Mouse (Mus musculus) fat pad, adult 2 months (tissue): Measurements from ENCODE around the gene Neurl3.

ENCODE experiments used
- DNase-seq: peaks from one replicate; pipeline ENCODE4 v3.0.0-alpha.2; 2011; ENCODE audit warnings: low read depth, low spot score; ENCODE audit errors: extremely low read depth

The Neurl3 gene

DNA sequence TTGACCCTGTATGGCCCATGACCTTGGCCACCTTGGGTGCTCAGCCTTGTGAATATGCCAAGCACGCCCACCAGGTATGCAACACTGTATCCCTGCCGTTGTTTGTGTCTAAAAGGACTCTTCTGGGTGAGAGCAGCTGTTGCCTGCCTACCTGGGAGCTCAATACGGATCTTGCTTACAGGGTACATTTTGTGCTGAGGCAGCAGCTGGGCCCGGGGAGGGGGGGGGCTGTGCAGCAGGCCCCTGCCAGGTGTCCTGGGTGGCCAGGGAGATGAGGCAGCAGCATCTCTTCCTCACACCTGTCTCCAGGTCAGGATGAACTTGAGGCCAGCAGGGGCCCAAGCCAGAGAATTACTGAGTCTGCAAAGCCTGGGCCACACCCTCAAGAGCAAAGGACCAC is 23.6 kb upstream of the Neurl3 start:
- DNase-seq, result no peak

DNA sequence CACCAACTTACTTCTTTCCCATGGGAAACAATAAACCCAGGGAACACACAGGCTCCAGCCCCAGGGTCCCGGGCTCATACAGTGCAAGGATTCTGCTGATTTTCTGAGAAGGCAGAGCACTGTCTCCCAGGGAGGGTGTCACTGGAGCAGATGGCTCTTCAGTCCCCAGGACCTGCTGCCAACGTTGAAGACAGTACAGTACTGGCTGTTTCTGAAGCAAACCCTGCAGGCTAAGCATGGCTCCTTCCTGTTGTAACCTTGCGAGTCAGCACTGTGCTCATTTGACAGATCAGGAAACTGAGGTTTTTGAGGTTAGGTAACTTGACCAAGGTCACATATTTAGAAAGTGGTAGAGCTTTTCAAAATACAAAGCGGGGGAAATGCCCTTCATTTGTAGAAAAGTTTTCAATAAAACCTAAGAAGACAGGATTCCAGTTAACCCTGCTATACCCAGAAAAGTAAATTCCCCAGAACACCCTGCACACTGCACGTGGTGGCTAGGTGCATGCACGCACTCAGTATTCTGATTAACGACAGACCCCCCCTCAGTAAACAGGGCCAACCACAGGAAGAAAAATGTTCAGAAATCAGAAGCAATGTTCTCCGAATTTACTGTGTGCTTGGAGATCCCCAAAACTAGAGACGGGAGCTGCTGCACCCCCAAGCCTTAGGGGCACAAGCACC is 22.1 kb upstream of the Neurl3 start:
- DNase-seq, result no peak

DNA sequence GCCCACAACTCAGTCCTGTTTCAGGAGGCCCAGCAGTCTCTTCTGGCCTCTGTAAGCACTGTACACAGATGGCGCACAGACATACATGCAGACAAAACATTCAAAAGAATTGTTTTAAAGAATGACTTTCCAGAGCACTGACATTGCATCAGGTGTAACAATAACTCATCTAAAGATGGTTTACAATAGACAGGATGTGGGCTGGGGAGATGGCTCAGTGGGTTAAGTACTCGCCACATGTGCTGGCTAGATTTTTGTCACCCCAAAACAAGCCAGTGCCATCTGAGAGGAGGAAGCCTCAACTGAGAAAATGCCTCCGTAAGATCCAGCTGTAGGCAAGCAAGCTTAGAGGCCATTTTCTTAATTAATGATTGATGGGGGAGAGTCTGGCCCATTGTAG is 19.9 kb upstream of the Neurl3 start:
- no peak for DNase-seq

DNA sequence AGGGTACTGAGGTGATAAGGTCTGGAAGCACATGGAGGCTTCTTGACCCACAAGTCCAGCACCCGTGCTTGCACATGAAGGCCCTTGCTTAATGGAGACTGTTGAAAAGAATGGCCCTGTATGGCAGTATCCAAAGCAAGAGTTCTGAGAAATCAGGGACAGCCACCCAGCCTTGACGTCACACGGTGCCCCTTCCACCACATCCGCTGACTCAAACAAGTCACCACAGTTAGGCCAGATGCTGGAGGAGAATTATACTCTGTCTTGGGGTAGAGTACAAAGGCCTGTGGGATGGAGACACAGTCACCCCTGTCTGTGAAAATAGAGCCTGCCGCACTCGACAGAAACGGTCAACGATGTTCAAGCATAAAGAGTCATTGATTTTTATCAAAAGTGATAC is 19.0 kb upstream of the Neurl3 start:
- no peak for DNase-seq

DNA sequence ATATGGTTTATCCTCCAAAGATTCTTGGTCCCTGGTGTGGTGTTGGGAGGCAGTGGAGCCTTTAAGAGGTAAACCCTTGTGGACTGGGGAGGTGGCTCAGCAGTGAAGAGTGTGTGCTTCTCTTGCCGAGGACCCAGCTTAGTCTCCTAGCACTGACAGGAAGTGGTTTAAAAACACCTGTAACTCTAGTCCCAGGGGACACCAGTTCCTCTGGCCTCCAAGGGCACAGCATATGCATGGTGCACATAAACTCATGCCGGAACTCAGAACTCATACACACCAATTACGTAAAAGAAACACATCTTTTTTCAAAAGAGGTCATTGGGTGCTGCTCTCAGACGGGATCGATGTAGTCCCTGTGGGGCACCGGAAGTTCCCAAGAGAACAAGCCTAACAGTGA is 7.4 kb upstream of the Neurl3 start:
- no peak for DNase-seq

DNA sequence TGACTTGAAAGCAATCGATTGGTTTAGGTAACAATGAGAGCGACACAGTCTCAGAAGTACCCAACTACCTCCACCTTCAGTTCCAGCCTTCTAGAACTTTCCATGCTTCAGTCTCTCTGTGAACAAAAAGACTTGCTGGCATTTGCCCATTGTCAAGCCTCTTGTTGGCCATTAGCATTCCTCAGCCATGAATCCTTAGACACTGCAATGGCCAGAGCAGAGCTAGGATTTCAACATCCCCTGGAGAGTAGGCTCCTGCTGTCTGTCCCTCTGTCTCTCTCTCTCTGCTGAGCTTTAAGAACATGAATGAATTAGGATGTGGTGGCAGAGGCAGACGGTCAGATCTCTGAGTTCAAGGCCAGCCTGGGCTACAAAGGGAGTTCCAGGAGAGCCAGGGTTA is 6.5 kb upstream of the Neurl3 start:
- DNase-seq, result no peak

DNA sequence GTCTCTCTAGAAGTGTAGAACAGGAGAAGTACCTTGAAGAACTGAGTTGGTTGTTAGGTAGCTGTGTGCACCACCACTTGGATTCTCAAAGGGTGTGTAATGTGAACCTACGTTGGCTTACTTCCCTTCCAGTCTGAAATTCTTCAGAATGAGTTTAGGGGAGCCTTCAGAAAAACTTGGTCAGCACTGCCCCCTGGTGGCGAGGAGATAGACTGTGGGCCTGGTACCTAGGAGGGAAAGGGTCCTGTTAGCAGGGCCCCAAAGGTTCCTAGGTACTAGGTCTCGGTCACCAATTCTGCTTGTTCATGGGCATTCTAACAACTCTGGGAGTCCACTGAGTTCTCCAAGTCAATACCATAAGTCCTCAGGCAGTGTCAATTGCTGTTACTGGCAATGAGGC is 4.7 kb upstream of the Neurl3 start:
- DNase-seq, result no peak

DNA sequence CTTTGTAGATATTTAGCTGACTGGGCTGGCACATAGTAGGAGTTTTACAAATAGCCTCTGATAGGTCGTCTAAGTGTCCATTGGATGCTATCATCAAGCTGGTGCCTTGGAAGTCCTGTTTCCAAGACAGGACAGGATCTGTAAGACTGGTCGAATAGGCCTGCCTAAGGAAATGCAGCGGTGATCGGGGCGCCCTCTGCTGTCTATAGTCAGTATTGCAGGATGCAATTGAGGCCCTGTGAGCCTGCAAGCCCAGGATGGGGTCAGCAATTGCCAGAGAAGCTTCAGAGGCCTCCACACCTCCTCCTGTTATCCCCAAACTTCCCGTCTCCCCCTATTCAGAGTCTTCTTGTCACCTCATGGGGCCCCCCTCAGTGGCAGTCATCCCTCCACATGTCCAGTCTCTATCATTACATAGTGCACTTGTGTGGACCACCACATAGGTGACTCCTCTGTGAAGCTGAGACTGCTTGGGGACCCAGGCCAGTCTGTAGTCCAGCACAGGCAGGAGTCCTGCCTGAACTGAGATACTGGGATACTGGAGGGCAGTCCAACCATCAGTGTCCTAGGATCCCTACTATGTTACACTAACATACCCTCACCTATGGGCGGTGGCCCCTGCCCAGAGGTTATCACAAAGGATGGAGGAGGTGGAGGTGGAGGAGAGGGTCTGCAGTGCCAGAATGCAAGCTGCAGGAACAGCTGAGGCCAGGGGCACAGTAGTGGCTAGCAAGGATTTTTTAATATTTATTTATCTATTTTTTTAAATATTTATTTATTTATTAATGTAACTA is 3.0 kb upstream of the Neurl3 start:
- DNase-seq, result no peak

DNA sequence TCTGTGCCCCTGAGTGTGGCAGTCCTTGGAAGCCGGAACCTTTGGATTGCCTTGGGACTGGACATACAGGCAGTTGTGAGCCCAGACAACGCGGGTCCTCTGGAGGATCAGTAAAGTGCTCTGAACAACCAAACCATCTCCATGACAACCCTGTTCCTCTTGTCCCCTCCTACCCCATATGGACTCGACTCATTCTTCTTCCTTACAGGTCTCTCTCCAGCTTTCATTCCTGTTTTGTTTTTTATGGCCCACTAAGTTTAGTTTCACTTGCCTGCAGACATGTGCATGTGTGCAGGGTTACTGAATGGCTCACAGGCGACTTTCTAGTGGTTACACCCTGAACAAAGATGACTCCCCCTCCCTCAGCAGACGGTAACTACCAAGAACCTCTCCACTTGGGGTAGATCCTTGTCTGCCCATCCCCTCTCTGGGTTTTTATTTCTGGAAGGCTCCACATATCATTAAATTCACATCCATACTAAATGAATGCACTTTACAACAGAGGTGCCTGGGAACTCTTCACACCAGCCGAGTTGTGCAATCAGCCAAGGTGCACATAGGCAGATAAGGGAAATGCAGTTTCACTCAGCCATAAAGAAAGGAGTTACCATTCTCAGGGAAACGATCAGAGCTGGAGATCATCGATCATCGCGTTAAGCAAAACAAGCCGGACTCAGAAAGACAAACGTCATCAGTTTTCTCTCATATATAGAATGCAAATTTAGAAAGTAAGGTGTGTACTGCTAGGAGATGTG is 1.3 kb upstream of the Neurl3 start:
- no peak for DNase-seq

DNA sequence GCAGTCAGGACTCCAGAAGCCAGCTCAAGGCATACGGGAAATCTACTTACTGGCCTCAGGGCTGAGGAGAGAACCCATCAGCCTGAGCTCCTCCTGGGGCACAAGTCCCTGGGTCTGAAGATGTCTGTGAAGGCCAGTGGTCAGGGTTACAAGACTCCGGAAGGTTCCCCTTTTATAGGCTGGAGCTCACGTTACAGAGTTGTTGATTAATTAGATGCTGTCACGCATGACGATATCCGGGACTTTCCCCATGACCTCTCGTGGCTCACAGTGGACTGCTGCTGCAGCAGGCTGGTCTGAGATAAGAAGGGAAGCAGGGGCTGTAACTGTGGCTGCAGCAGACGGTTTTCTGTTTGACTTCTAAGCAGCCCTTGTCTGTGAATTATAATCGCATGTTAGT is 1.2 kb downstream of the Neurl3 start:
- DNase-seq, result no peak

DNA sequence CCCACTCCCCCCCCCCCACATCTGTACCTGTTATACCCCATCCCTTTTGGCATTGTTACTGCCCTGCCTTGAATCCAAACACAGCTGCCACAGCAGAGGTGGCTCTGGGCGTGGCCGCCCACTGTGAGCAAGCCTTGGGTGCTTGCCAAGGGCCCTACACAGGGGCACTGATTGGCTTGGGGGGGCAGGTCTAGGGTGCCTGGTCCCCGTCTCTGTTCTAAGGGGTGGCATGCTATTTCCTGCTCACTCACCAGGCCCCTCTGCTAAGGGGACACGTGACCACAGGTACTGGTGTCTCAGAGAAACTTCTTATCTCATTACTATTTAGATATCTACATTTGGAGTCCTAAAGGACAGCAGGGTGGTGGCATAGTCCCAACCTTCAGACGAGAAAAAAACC is 1.9 kb downstream of the Neurl3 start:
- DNase-seq, result no peak

DNA sequence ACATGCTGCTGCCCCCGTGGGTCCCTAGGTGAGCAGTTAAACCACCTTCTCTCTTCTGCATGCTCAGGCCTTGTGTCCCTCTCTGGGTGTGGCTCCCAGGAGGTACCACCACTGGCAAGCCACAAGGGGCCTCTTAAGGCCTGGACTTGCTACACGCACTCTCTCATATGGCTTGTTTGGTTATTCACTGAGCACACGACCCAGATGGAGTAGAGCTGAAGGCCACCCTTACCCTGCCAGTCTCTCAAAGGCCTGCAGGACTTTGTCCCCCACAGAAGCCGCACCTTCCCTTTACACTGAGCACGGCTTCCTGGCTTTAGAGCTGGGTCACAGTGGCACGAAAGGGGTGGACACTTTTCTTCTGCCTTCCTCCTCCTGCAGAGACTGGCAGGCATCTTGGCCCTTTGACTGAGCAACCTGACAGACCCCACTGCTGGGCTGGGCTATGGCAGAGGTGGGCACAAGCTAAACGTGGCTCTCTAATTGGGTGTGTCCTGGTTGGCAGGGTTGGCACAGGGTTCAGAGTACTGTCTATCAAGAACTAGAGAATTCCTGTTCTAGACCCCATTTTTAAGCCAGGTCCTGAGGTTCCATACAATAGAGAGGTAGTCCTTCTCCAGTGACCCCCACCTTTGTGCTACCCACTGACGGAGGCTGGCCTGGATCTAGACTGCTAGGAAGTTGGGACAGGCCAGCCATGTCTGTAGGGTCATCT is 2.8 kb downstream of the Neurl3 start:
- DNase-seq, result no peak

DNA sequence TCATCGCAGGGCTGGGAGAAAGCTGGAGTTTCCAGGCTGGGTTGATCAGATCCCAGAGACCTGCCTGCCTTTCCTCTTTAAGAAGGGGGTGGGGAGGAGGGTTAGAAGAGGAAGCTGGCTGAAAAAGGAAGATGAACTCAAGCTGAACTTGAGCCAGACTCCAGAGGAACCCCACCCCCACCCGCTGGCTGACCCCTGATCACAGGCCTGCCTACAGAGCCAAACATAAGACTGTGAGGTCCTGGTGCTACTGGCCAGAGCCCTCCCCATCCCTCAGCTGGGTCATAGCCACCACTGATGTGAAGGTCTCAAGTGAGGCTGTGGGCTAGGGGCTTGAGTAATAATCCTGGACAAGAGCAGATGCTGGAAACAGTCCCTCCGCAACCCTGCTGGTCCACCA is 3.8 kb downstream of the Neurl3 start:
- DNase-seq, result no peak

DNA sequence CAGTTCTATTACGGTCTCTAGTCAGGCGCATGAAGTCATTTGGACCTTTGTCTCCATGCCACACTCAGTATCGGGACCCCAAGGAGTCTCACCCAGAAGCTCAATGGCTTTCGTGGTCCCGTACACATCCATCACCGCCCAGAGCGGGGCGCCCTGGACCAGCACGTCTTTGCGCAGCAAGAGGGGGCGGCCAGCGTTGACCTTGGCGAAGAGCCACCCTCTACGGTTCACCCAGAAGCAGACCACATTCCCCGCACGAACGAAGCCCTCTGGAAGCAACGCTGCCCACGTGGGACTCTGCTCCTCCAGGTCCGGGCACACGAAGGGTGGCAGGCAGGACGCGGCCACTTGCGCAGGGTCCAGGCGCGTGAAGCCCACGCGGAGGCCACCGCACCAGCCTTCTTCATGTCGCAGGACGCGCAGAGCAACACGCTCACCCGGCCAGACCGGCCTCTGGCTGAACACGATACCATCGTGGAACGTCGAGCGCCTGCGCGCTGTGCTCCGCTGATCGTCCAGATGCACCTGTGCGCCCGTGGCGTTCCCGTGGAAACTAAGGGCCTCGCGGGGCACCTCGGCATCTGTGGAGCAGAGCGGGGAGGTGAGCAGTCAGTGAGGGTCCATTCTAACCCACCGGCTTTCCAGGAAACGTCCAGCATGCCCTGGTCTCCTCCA is 5.2 kb downstream of the Neurl3 start:
- no peak for DNase-seq

DNA sequence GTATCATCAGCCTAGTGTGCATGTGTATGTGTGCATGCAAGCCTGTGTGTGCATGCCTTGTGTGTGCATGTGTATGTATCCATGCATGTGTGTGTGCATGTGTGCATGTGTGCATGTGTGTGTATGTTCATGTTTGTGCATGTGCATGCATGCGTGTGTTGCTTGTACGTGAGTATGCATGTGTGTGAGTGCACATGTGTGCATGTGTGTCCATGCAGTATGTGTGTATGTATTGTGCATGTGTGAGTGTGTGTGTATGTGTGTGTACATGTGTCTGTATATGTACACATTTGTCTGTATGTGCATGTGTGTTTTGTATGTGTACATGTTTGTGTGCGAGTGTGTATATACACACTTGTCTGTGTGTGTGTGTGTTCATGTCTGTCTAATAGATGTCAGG is 6.9 kb downstream of the Neurl3 start:
- no peak for DNase-seq

DNA sequence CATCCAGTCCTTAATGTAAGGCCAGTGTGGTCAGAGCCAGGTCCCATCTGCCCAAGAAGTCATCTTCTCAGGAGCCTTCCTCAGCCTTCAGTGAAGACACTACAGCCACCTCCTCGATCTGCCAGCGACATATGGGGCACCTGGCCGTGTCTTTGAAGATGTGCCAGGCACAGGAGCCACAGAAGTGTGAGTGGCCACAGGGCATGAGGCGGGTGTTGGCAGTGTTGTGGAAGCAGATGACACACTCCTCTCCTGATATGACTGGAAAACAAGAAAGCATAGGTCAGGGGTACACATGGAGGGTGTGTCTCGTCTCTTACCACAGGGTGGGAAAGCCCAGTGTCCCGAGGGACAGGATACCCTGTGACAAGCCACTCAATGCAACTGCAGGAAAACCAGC is 8.2 kb downstream of the Neurl3 start:
- no peak for DNase-seq

DNA sequence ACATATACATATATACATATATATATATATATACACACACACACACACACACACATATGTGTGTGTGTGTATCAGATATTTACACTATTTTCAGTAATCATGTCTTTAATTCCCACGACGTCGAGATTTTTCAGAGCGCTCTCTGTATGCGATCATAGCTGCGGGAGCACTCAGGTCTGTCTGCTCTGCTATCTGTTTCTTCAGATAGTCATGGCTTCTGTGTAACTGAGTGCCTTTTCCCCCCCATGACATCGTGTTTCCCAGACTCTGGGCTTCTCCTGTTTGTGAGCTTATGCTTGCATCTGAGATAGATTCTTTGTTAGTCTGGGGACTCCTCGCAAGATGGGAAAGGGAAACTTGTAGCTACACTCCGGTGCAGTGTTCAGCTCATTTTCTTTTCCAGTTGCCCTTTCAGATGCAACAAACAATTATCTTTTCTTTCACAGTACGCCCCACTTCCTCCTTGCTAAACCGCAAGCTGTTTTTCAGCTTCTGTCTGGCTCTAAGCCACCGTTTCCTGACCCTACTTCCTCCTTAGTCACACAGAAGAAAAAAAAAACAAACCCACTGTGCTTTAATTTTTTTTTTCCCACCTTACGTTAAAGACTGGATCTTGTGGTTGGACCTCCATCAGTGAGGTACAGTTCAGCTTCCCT is 10.5 kb downstream of the Neurl3 start:
- DNase-seq, result no peak

DNA sequence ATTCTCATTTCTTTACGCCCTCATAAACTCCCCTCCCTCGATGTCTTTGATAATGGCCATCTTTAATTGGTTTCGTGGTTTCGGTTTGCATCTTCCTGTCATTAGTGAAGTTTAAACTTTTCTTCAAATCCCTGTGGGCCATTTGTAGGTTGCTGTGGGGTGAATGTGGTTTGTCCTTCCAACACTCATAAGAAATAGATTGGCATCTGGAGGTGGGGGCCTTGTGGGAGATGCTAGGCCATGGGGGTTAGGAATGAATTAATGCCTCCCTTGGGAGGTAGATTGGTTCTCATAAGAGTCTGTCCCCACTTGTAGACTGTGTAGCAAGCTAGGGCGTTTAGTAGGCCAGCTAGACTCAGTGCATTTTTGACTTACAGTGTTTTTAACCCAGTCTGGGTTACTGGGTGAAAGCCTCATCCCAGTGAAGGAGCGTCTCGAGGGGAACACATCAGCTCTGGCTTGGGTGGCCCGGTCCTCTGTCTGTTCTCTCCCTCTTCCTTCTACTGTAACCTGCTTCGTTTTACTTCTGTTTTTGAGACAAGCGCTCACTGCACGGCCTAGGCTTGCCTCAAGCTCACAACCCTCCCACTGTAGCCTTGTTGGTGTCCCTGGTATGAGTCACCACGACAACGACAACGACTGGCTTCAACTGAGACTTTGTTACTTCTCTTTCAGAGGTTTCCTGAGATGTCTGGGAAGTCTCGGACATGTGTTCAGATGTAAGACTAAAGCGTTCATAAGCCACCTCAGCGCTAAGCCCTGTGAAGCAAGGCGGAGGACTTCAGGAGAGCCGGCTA is 12.6 kb downstream of the Neurl3 start:
- no peak for DNase-seq

DNA sequence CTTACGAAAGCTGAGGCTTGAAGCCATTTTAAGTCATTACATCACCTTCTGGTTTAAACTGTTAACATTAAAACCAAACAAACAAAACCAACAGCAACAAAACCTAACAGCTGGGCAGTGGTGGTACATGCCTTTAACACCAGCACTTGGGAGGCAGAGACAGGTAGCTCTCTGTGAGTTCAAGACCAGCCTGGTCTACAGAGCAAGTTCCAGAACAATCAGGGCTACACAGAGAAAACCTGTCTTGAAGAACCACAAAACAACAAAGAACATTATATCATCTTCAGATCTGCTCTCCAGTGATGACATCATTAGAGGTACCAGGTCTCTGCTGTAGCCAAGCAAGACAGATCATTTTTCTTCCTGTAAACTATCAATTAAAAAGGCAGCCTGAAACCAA is 14.1 kb downstream of the Neurl3 start:
- no peak for DNase-seq

DNA sequence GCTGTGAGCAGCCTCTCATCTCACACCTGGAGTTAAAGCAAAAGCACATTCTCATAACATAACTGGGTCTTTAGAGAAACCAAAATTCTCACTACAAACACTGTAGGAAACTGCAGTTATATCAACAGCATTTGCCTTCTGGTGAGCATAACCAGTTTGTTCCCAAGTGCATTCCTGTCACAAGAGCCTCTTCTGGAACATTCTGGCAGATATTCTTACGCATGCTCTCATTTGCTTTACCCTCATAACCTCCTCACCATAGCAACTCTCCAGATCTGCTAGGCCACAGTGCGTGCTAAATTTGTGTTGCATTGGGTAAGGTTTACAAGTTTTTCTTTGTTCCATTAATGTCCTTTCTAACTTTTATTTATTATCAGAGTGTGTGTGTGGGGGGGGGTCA is 15.2 kb downstream of the Neurl3 start:
- DNase-seq, result no peak
